ENCODE assay signal across 32 mouse cellular contexts in the genomic region with DNA sequence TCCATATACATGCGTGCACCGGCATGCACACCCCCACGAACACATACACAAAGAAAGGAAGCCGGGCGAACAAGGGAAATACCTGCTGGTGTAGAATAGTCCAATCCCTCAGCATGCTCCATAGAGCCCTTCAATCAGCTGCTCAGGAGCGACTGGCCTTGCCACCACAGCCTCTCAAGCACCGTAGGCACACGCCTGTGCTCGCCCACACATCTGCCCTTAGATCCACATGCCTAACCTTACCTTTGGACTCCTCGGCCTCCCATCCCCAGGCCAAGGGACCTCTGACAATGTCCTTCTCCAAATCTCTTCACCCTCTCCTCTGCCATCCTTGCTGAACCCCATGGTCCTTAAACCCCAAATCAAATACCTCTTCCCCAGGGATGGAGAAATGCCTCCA.
"Had no signal": no experiment of that assay in that cellular context is flagged by ENCODE, and none has a peak within 500 bp of the region (broad histone marks: within the 10 kb centered on the region; RNA-seq: fewer than 3 reads in every experiment).

No protein-coding gene starts in this region.

- H3K27me3 ChIP-seq: limb, embryonic 12.5 days; limb, embryonic 13.5 days; limb, embryonic 15.5 days; liver, embryonic 12.5 days; liver, embryonic 13.5 days; liver, embryonic 15.5 days; lung, embryonic 15.5 days; midbrain, embryonic 12.5 days; midbrain, embryonic 13.5 days; midbrain, embryonic 15.5 days; neural tube, embryonic 12.5 days had no signal

- H3K4me2 ChIP-seq: limb, embryonic 12.5 days; limb, embryonic 13.5 days; limb, embryonic 15.5 days; liver, embryonic 11.5 days; liver, embryonic 12.5 days; liver, embryonic 13.5 days; liver, embryonic 15.5 days; lung, embryonic 14.5 days; lung, embryonic 15.5 days; midbrain, embryonic 11.5 days; midbrain, embryonic 12.5 days; midbrain, embryonic 13.5 days; midbrain, embryonic 15.5 days; neural tube, embryonic 12.5 days had no signal

- H3K9me3 ChIP-seq: limb, embryonic 10.5 days; limb, embryonic 12.5 days; limb, embryonic 13.5 days; limb, embryonic 15.5 days; liver, embryonic 12.5 days; liver, embryonic 13.5 days; liver, embryonic 15.5 days; lung, embryonic 15.5 days; megakaryocyte, embryonic 14.5 days; midbrain, embryonic 10.5 days; midbrain, embryonic 12.5 days; midbrain, embryonic 13.5 days; midbrain, embryonic 15.5 days; neural tube, embryonic 12.5 days had no signal

- ATAC-seq: liver, embryonic 12.5 days; liver, postnatal 0 days; lung, postnatal 0 days; midbrain, embryonic 13.5 days; midbrain, embryonic 15.5 days; midbrain, embryonic 16.5 days had no signal

- DNase-seq: left cerebral cortex, postnatal 4 days; liver; liver, embryonic 13.5 days; liver, postnatal 0 days; lung, adult 18-20 months; lung, adult 2 months; lung, embryonic 14.5 days; lung, postnatal 10 days; lung, postnatal 14 days; lung, postnatal 36 days; lung, postnatal 4 days; midbrain, embryonic 14.5 days had no signal

- H3K4me1 ChIP-seq: limb, embryonic 12.5 days; liver, embryonic 15.5 days; midbrain, embryonic 15.5 days had no signal

- H3K9ac ChIP-seq: limb, embryonic 12.5 days; limb, embryonic 13.5 days; limb, embryonic 15.5 days; liver, embryonic 12.5 days; liver, embryonic 13.5 days; liver, embryonic 14.5 days; liver, embryonic 15.5 days; liver, postnatal 0 days; lung, embryonic 14.5 days; lung, embryonic 15.5 days; midbrain, embryonic 12.5 days; midbrain, embryonic 13.5 days; midbrain, embryonic 15.5 days; neural tube, embryonic 12.5 days had no signal

- H3K4me3 ChIP-seq: limb, embryonic 10.5 days; limb, embryonic 12.5 days; limb, embryonic 13.5 days; limb, embryonic 15.5 days; liver, embryonic 12.5 days; liver, embryonic 13.5 days; liver, embryonic 15.5 days; lung, embryonic 15.5 days; megakaryocyte, embryonic 14.5 days; midbrain, embryonic 10.5 days; midbrain, embryonic 12.5 days; midbrain, embryonic 13.5 days; midbrain, embryonic 15.5 days; myocyte; neural tube, embryonic 12.5 days had no signal

- H3K36me3 ChIP-seq: limb, embryonic 10.5 days; limb, embryonic 12.5 days; limb, embryonic 13.5 days; limb, embryonic 15.5 days; liver, embryonic 12.5 days; liver, embryonic 13.5 days; liver, embryonic 15.5 days; lung, embryonic 15.5 days; midbrain, embryonic 10.5 days; midbrain, embryonic 12.5 days; midbrain, embryonic 13.5 days; midbrain, embryonic 15.5 days; neural tube, embryonic 12.5 days had no signal

- H3K27ac ChIP-seq: limb, embryonic 10.5 days; limb, embryonic 12.5 days; limb, embryonic 13.5 days; limb, embryonic 15.5 days; liver, embryonic 12.5 days; liver, embryonic 13.5 days; liver, embryonic 14.5 days; liver, embryonic 15.5 days; lung, embryonic 15.5 days; macrophage; midbrain, embryonic 10.5 days; midbrain, embryonic 12.5 days; midbrain, embryonic 13.5 days; midbrain, embryonic 15.5 days; neural tube, embryonic 12.5 days had no signal
